Mouse (Mus musculus): ENCODE data around the gene Gpr137b.
A peak's percentile ranks its signal among the peaks of the same experiment; 100 is the strongest.
"Not testable (repeated sequence)": the region's sequence is repeated elsewhere in the genome, so short reads cannot be mapped to it uniquely, and the experiment has no call there.

Gpr137b gene

GRCm38 (mm10) chr13:13363536-13363935, 30.3 kb downstream of the Gpr137b start:
- DNase-seq (ENCODE audit: low spot score): not testable (repeated sequence)

GRCm38 (mm10) chr13:13362261-13362660, 31.6 kb downstream of the Gpr137b start:
- not testable (repeated sequence) for DNase-seq (ENCODE audit: low spot score)

- DNase-seq (ENCODE audit: low spot score): not testable (repeated sequence)
Measured at GRCm38 (mm10) chr13:13360045-13360444, 33.8 kb downstream of the Gpr137b start.

- DNase-seq (ENCODE audit: low spot score): not testable (repeated sequence)
Measured at GRCm38 (mm10) chr13:13358602-13359001, 35.2 kb downstream of the Gpr137b start.

- DNase-seq (ENCODE audit: low spot score): not testable (repeated sequence)
Measured at GRCm38 (mm10) chr13:13358097-13358496, 35.7 kb downstream of the Gpr137b start.

GRCm38 (mm10) chr13:13352113-13352512, 41.7 kb downstream of the Gpr137b start:
- not testable (repeated sequence) for DNase-seq (ENCODE audit: low spot score)

GRCm38 (mm10) chr13:13350681-13351080, 43.1 kb downstream of the Gpr137b start:
- not testable (repeated sequence) for DNase-seq (ENCODE audit: low spot score)

GRCm38 (mm10) chr13:13349288-13349687, 44.5 kb downstream of the Gpr137b start:
- DNase-seq (ENCODE audit: low spot score): peak; percentile 24

- peak; percentile 2 for DNase-seq (ENCODE audit: low spot score)
Measured at GRCm38 (mm10) chr13:13347634-13348412, 46.0 kb downstream of the Gpr137b start.

- DNase-seq (ENCODE audit: low spot score): not testable (repeated sequence)
Measured at GRCm38 (mm10) chr13:13337361-13337760, 56.5 kb downstream of the Gpr137b start.

GRCm38 (mm10) chr13:13328876-13329275, 64.9 kb downstream of the Gpr137b start:
- peak; percentile 67 for DNase-seq (ENCODE audit: low spot score)
